Comparison of ENCODE assay signal across 8 mouse cellular contexts in genomic region chr5:73651855-73652201, GRCm38 (mm10). TPM values are rescaled to one million over a fixed set of nuclear protein-coding genes. Genes with fewer than 3 reads are reported as not detected.
DNase-seq lines count a peak whose midpoint lies in the region; ATAC-seq and TF ChIP-seq lines count a peak whose summit lies in the region.

No protein-coding gene starts in this region.

- H3K4me2 ChIP-seq in hindbrain, embryonic 14.5 days (replicated peaks): peak overlapping the region; percentile 65
- peak overlapping the region; percentile 97 for H3K4me2 ChIP-seq in stomach, postnatal 0 days (replicated peaks; ENCODE audit: low read depth)

- no peak overlapping the region for H3K27ac ChIP-seq in hindbrain, embryonic 14.5 days
- no peak overlapping the region for H3K27ac ChIP-seq in stomach, postnatal 0 days (replicated peaks)

- H3K36me3 ChIP-seq in megakaryocyte, embryonic 14.5 days (replicated peaks; ENCODE audit: low read length): no peaks in the 10 kb centered on the region
- H3K36me3 ChIP-seq in hindbrain, embryonic 14.5 days (replicated peaks; ENCODE audit: control insufficient read depth, insufficient read depth): no peaks in the 10 kb centered on the region
- no peaks in the 10 kb centered on the region for H3K36me3 ChIP-seq in stomach, postnatal 0 days (ENCODE audit: control insufficient read depth, insufficient read depth, low read length)

- DNase-seq in hindbrain, embryonic 14.5 days (ENCODE audit: low spot score): no peak
- DNase-seq in lung, postnatal 14 days: peak; percentile 13
- DNase-seq in stomach, postnatal 0 days (ENCODE audit: low spot score): no peak
- DNase-seq in right cerebral cortex, adult 18-20 months: no peak
- no peak for DNase-seq in adrenal gland, adult 8-10 months
- no peak for DNase-seq in gastrocnemius, adult 18-20 months (ENCODE audit: low spot score)

- peaks cover 70% of the 10 kb centered on the region for H3K27me3 ChIP-seq in megakaryocyte, embryonic 14.5 days (replicated peaks)
- H3K27me3 ChIP-seq in hindbrain, embryonic 14.5 days (ENCODE audit: control insufficient read depth, insufficient read depth, low read length): peaks cover 59% of the 10 kb centered on the region
- H3K27me3 ChIP-seq in stomach, postnatal 0 days (ENCODE audit: control insufficient read depth, insufficient read depth, low read length): no peaks in the 10 kb centered on the region; the same call in 1 of the 2 replicates

- no peaks in the 10 kb centered on the region for H3K9me3 ChIP-seq in megakaryocyte, embryonic 14.5 days
- H3K9me3 ChIP-seq in hindbrain, embryonic 14.5 days (ENCODE audit: control insufficient read depth, low read length): no peaks in the 10 kb centered on the region
- H3K9me3 ChIP-seq in stomach, postnatal 0 days (ENCODE audit: control insufficient read depth, low read length): no peaks in the 10 kb centered on the region

- no peak overlapping the region for H3K9ac ChIP-seq in hindbrain, embryonic 14.5 days
- H3K9ac ChIP-seq in stomach, postnatal 0 days (ENCODE audit: low read length): no peak overlapping the region

- TF ChIP-seq CTCF in stomach, postnatal 0 days (IDR thresholded peaks at IDR 0.05; ENCODE audit: low read depth): no peak

- WGBS in hindbrain, embryonic 14.5 days: under 1% methylated on average over 4 of the region's 4 CpGs
- WGBS in stomach, postnatal 0 days: 8% methylated on average over 4 of the region's 4 CpGs

- TF ChIP-seq EP300 in stomach, postnatal 0 days (optimal IDR thresholded peaks at IDR 0.05): no peak

- peaks cover 50% of the 10 kb centered on the region for H3K4me1 ChIP-seq in megakaryocyte, embryonic 14.5 days
- H3K4me1 ChIP-seq in hindbrain, embryonic 14.5 days (replicated peaks; ENCODE audit: control insufficient read depth, insufficient read depth, low read length): peaks cover 13% of the 10 kb centered on the region
- H3K4me1 ChIP-seq in stomach, postnatal 0 days (replicated peaks; ENCODE audit: control insufficient read depth, insufficient read depth): peaks cover 4% of the 10 kb centered on the region; the same call in 1 of the 2 replicates

- ATAC-seq in megakaryocyte, adult 5-6 weeks (ENCODE audit: poor library complexity, severe bottlenecking): no peak
- no peak for ATAC-seq in hindbrain, embryonic 14.5 days (ENCODE audit: low FRiP score)
- ATAC-seq in stomach, postnatal 0 days (ENCODE audit: low FRiP score, low TSS enrichment): no peak

- H3K4me3 ChIP-seq in megakaryocyte, embryonic 14.5 days (replicated peaks): peak overlapping the region; percentile 92
- H3K4me3 ChIP-seq in hindbrain, embryonic 14.5 days (replicated peaks; ENCODE audit: low read length): peak overlapping the region; percentile 32
- peak overlapping the region; percentile 52 for H3K4me3 ChIP-seq in stomach, postnatal 0 days (ENCODE audit: low read depth, low read length)

RNA-seq across cellular contexts. Expression of gene Spata18, which starts 0.6 kb away (rescaled TPM):
- not detected in 2 replicates for polyA plus RNA-seq in megakaryocyte, embryonic 14.5 days (2012; ENCODE audit: insufficient read depth, low replicate concordance)
- not detected in 2 replicates for total RNA-seq in megakaryocyte, adult 5-6 weeks (2015)
- total RNA-seq in megakaryocyte, adult 5-6 weeks (2017): not detected in 2 replicates
- 0.85 and 1.4 TPM in 2 replicates for polyA plus RNA-seq in hindbrain, embryonic 14.5 days (2014; fragmentation: Nextera tagmentation; extraction: Ambion mirVana)
- 0.19 TPM in 1 of 2 replicates, not detected in the other for polyA plus RNA-seq in stomach, postnatal 0 days (2015; fragmentation: Nextera tagmentation; extraction: Ambion mirVana)
- total RNA-seq in adrenal gland, adult 8-10 months (2022): not detected
- under 1 TPM in 1 of 2 experiments, not detected in 1; 0.14 TPM for total RNA-seq in gastrocnemius, adult 18-20 months (2021)

RNA-seq across cellular contexts. Expression of gene Sgcb, which starts 4.2 kb away (rescaled TPM):
- 0.57 and 1.8 TPM in 2 replicates for polyA plus RNA-seq in megakaryocyte, embryonic 14.5 days (2012; ENCODE audit: insufficient read depth, low replicate concordance)
- total RNA-seq in megakaryocyte, adult 5-6 weeks (2015): 9.5 TPM in 2 replicates
- total RNA-seq in megakaryocyte, adult 5-6 weeks (2017): 4.5 and 4.6 TPM in 2 replicates
- polyA plus RNA-seq in hindbrain, embryonic 14.5 days (2014; fragmentation: Nextera tagmentation; extraction: Ambion mirVana): 42.1 and 50.3 TPM in 2 replicates
- polyA plus RNA-seq in stomach, postnatal 0 days (2015; fragmentation: Nextera tagmentation; extraction: Ambion mirVana): 12.4 and 12.7 TPM in 2 replicates
- total RNA-seq in adrenal gland, adult 8-10 months (2022): 10 to 100 TPM; 23.3 to 30.5 (median 24.9) TPM
- total RNA-seq in gastrocnemius, adult 18-20 months (2021): 10 to 100 TPM; 74.1 to 79.0 TPM

RNA-seq across cellular contexts. Expression of gene Lrrc66, which starts 19.5 kb away (rescaled TPM):
- 0.13 TPM in 1 of 2 replicates, not detected in the other for polyA plus RNA-seq in megakaryocyte, embryonic 14.5 days (2012; ENCODE audit: insufficient read depth, low replicate concordance)
- total RNA-seq in megakaryocyte, adult 5-6 weeks (2015): not detected in 2 replicates
- 0.11 TPM in 1 of 2 replicates, not detected in the other for total RNA-seq in megakaryocyte, adult 5-6 weeks (2017)
- not detected in 2 replicates for polyA plus RNA-seq in hindbrain, embryonic 14.5 days (2014; fragmentation: Nextera tagmentation; extraction: Ambion mirVana)
- 3.0 and 3.5 TPM in 2 replicates for polyA plus RNA-seq in stomach, postnatal 0 days (2015; fragmentation: Nextera tagmentation; extraction: Ambion mirVana)
- not detected for total RNA-seq in adrenal gland, adult 8-10 months (2022)
- not detected for total RNA-seq in gastrocnemius, adult 18-20 months (2021)

Comparison
In these comparisons a context has a peak if more than half of its experiments do, and no peak if none do; other contexts are left out.
1. H3K4me3 ChIP-seq: peak in every context shown above with its lines; median percentile 92 in megakaryocyte, embryonic 14.5 days; 52 in stomach, postnatal 0 days; 32 in hindbrain, embryonic 14.5 days.